In the genomic region with DNA sequence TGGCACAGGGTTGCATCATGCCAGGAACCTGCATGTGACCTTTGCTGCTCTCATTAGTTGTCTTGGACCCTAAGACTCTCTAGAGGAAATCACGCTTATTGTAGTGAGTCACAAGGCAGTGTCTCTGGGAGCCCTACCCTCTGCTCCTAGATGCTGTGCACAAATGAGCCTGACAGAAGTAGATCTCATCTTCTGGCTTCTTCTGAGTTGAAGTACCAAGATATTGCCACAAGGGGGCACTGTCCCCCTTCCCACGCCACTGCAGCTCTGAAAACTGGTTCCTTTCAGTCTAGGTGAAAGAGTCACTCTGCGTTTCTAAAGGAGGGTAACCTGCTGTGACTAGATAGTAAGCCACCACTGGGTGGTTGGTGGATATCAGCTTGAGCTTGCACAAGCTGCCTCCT, we compare ENCODE assay signal across 8 mouse cellular contexts.
DNase-seq lines count a peak whose midpoint lies in the region; ATAC-seq and TF ChIP-seq lines count a peak whose summit lies in the region.

No protein-coding gene starts in this region.

- peak; percentile 66 for DNase-seq in MN1 (ENCODE audit: low spot score)
- DNase-seq in c-Kit-positive CD71-negative TER-119-negative erythroid progenitor cells, embryonic 14.5 days (ENCODE audit: low read depth), result peak; percentile 73
- peak; percentile 46 for DNase-seq in fibroblast of lung, adult 2 months (ENCODE audit: low read depth)
- peak; percentile 82 for DNase-seq in heart, postnatal 4 days
- peak; percentile 27 for DNase-seq in large intestine, adult 2 months (ENCODE audit: low read depth, low spot score)
- DNase-seq in lung, embryonic 14.5 days, result peak; percentile 88
- DNase-seq in urinary bladder, postnatal 36 days (ENCODE audit: low spot score in 2 of 2), result peak; percentile 74 to 75

- H3K9ac ChIP-seq in lung, embryonic 14.5 days, result no peak overlapping the region

- H3K27ac ChIP-seq in lung, embryonic 14.5 days (ENCODE audit: low read depth), result no peak overlapping the region

- no peak overlapping the region for H3K4me2 ChIP-seq in lung, embryonic 14.5 days

- TF ChIP-seq CTCF in lung, embryonic 14.5 days (IDR thresholded peaks at IDR 0.05; ENCODE audit: low read depth), result peak; percentile 97

- H3K9me3 ChIP-seq in lung, embryonic 14.5 days (ENCODE audit: low read depth, low read length), result no peaks in the 10 kb centered on the region

- no peak overlapping the region for H3K4me3 ChIP-seq in lung, embryonic 14.5 days (ENCODE audit: low read depth, low read length)

- H3K27me3 ChIP-seq in lung, embryonic 14.5 days (ENCODE audit: insufficient read depth, low read length), result no peaks in the 10 kb centered on the region

- peak; percentile 36; the same call in 1 of the 2 replicates for ATAC-seq in lung, embryonic 14.5 days (ENCODE audit: insufficient read depth)
- ATAC-seq in neutrophil, adult 5-6 weeks (ENCODE audit: extremely low read depth, insufficient number of reproducible peaks, low FRiP score, poor library complexity, severe bottlenecking), result peak; percentile 69

- WGBS in large intestine, adult 2 months, result 10% methylated on average over 3 of the region's 3 CpGs
- 9% methylated on average over 3 of the region's 3 CpGs for WGBS in lung, embryonic 14.5 days

- no peaks in the 10 kb centered on the region for H3K36me3 ChIP-seq in lung, embryonic 14.5 days (ENCODE audit: insufficient read depth)

- no peaks in the 10 kb centered on the region; the same call in 1 of the 2 replicates for H3K4me1 ChIP-seq in lung, embryonic 14.5 days (ENCODE audit: insufficient read depth)

Comparison
In these comparisons a context has a peak if more than half of its experiments do, and no peak if none do; other contexts are left out.
1. DNase-seq: peak in every context shown above with its lines; median percentile 88 in lung, embryonic 14.5 days; 82 in heart, postnatal 4 days; 74 in urinary bladder, postnatal 36 days; 73 in c-Kit-positive CD71-negative TER-119-negative erythroid progenitor cells, embryonic 14.5 days; 66 in MN1; 46 in fibroblast of lung, adult 2 months; 27 in large intestine, adult 2 months.